Mouse (Mus musculus) midbrain, embryonic 10.5 days (tissue): ENCODE results near the gene Tceanc. TPM values are rescaled to one million over a fixed set of nuclear protein-coding genes. Genes with fewer than 3 reads are reported as not detected.
"Not testable (repeated sequence)": the region's sequence is repeated elsewhere in the genome, so short reads cannot be mapped to it uniquely, and the experiment has no call there.

ENCODE experiments used
- DNase-seq: peaks from one replicate; pipeline ENCODE4 v3.0.0-alpha.2; 2017; ENCODE audit warnings: low spot score
- H3K27ac ChIP-seq: fragments of 300-500 bp; sonication (generic); replicated peaks from 2 replicates; pipeline ENCODE4 v1.5.1; 2016; ENCODE audit warnings: mild to moderate bottlenecking
- H3K27me3 ChIP-seq: fragments of 300-500 bp; sonication (generic); 2 replicates; pipeline ENCODE4 v1.6.1; 2016; ENCODE audit warnings: low read depth, mild to moderate bottlenecking; ENCODE audit not compliant: poor library complexity, severe bottlenecking
- H3K36me3 ChIP-seq: fragments of 300-500 bp; sonication (generic); 2 replicates; pipeline ENCODE4 v1.6.1; 2016; ENCODE audit warnings: mild to moderate bottlenecking, moderate library complexity
- H3K4me1 ChIP-seq: fragments of 300-500 bp; sonication (generic); 2 replicates; pipeline ENCODE4 v1.6.1; 2016
- H3K4me3 ChIP-seq: fragments of 300-500 bp; sonication (generic); 2 replicates; pipeline ENCODE4 v1.5.1; 2016; ENCODE audit warnings: mild to moderate bottlenecking, moderate library complexity
- H3K9me3 ChIP-seq: fragments of 300-500 bp; sonication (generic); replicated peaks from 2 replicates; pipeline ENCODE4 v1.6.1; 2016; ENCODE audit warnings: mild to moderate bottlenecking
- WGBS: fragments of 180-500 bp; shearing (Covaris S2); methylation state at CpG from one replicate; pipeline ENCODE4 v1.1.7; 2016; 5-methylcytosine and 5-hydroxymethylcytosine counted together
- polyA plus RNA-seq: library from polyadenylated mRNA; unstranded; fragments of >200 nt; fragmentation: Nextera tagmentation; extraction: Ambion mirVana; gene quantifications from 2 replicates; pipeline ENCODE4 v1.2.1, GENCODE M21; 2016

The Tceanc gene
- polyA plus RNA-seq, 1 experiment from 2014 or later: 12.4 TPM

DNA sequence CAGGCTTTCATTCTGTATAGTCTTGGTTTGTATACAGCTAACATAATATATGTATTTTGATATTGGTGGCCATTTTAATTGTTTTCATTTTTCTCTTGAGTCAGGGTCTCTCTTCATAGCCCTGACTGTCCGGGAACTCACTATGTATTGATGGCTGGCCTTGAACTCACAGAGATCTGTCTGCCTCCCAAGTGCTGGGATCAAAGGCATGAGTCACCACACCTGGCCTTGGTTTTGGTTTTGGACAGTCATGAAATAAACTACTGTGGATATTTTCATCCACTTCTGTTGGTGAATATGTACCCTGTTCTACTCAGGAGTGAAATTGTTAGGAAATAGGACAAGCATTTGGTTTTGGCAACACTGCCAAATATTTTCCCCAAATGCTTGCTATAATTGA, 1.7 kb downstream of the Tceanc start:
- Histone ChIP-seq H3K36me3 (no peaks in the 10 kb centered on the region), H3K4me1 (0 out of 2 replicates have a peak, but pooled peaks cover 3% of the 10 kb centered on the region), H3K4me3 (no peak overlapping the region), H3K27me3 (peaks cover 82% of the 10 kb centered on the region), H3K9me3 (no peaks in the 10 kb centered on the region), H3K27ac (no peak overlapping the region)
- no peak for DNase-seq
- 76% methylated on average over 1 of the region's 1 CpGs for WGBS

DNA sequence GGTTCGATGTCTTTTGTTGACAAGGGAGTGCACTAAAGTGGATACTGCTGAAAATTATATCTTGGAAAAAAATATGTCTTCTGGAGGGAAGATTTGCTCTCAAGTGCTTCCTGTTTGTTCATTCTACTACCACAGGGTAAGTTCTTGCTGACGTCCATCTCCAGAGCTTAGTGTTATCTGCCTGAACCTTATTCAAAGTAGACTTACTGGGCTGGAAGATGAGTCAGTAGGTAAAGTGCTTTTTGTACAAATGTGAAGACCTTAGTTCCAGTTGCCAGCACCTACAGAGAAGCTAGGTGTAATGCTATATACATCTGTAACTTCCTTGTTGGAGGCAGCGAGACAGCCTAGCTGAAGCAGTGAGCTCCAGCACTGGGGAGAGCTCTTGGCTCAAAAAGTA, 2.4 kb downstream of the Tceanc start:
- Histone ChIP-seq H3K4me3 (no peak overlapping the region), H3K36me3 (no peaks in the 10 kb centered on the region), H3K27ac (no peak overlapping the region), H3K27me3 (peaks cover 82% of the 10 kb centered on the region), H3K9me3 (no peaks in the 10 kb centered on the region), H3K4me1 (0 out of 2 replicates have a peak, but pooled peaks cover 3% of the 10 kb centered on the region)
- WGBS: 90% methylated on average over 3 of the region's 3 CpGs
- no peak for DNase-seq

DNA sequence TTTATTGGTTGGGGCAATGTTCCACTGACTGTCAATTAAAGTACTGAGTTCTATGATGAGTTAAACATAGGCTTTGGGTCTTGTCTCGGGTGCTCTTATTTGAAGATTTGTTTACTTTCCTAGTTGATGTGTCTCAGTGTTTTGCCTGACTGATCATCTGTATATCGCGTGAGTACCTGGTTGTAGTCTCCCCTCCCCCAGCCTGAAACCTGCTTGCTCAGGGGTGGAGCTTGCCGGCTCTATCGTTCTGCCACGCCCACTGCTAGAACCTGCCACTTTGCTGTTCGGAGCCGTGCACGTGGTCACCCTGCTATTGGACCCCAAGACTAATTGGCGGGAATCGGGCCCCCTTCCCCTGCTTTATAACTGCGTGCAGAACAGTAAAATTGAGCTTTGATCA, 4.3 kb downstream of the Tceanc start:
- H3K27ac ChIP-seq, H3K36me3 ChIP-seq, H3K9me3 ChIP-seq, DNase-seq, H3K4me3 ChIP-seq, H3K4me1 ChIP-seq: not testable (repeated sequence)
- 34% methylated on average over 12 of the region's 12 CpGs for WGBS
- peaks cover 80% of the 10 kb centered on the region for H3K27me3 ChIP-seq

DNA sequence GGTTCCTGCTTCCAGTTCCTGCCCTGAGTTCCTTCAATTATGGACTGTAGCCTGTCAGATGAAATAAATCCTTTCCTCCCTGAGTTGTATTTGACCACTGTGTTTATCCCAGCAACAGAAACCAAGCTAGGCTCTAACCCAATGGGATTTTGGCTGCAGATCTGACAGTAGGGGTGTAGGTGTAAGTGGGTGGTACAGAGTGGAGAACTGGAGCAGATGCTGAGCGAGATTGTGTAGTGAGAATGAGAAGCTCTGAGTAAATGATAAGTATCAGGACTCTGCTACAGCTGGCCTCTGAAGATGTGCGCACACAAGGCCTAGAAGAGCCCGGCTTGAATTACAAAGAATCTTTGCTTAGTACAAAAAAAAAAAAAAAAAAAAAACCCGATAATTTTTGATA, 6.3 kb downstream of the Tceanc start:
- Histone ChIP-seq H3K4me1 (0 out of 2 replicates have a peak, but pooled peaks cover 8% of the 10 kb centered on the region), H3K4me3 (no peak overlapping the region), H3K27me3 (peaks cover 76% of the 10 kb centered on the region), H3K9me3 (no peaks in the 10 kb centered on the region), H3K36me3 (no peaks in the 10 kb centered on the region), H3K27ac (no peak overlapping the region)
- 93% methylated on average over 4 of the region's 4 CpGs for WGBS
- DNase-seq: no peak

DNA sequence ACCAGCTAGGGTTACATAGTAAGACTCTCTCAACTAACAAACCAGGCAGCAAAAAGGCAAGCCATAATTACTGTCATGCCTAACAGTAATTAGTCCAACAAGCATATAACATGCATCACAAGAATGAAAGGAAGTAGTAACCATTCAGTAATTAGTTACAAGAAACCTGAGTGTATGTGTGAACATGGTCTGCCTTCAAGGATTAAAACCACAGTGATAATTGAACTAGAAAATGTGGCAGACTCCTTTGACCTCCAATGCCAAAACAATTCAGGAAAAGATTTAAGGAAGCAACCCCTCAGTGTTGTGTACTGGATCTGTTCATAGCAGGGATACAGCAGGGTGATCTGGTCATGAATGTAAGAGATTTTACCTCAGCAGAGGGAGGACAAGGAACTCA, 7.3 kb downstream of the Tceanc start:
- Histone ChIP-seq H3K4me3 (no peak overlapping the region), H3K36me3 (no peaks in the 10 kb centered on the region), H3K27ac (no peak overlapping the region), H3K9me3 (no peaks in the 10 kb centered on the region), H3K27me3 (peaks cover 66% of the 10 kb centered on the region), H3K4me1 (0 out of 2 replicates have a peak, but pooled peaks cover 8% of the 10 kb centered on the region)
- DNase-seq: no peak

DNA sequence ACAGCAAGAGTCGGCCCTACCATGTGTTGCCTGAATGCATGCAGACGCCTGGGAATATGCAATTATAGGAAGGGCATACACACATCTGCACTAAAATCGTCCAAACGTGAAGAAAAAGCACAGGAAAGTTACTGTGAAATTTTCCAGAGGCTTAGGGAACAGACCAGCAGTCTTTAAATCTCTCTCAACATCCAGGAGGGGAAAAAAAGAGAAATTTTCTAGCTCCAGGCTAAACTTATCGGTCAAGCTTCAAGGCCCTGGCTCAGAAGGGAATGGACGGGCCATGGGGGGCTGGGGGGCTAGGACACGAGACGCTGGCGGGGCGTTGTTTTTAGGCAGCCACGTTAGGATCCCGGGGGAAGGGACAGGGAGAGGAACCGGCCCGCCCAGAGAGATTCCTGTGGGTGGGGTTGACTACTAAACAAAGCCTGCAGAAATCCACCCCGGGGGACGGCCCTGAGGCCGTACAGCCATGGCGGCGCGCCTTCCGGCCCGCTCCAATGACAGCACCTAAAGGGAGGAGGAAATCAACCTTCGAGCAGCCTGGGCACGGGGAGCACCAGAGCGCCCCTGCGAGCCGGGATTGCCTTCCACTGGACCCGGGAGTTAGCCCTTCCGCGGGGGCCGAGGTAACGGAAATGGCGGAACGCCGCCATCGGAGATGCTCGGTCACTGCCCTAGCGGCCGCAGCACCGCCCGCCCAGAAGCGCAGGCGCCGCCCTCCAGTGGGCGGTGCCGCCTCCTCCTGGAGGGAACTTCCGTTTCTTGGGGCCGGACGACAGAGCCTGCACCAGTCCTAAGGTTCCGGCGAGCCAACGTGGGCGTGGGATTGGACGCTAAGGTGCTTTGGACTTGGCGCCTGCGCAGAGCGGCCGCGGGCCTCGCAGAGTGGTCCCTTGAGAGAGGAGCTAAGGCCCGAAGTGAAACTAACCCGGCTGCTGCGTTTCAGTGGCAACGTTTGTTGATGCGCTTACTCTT, 8.3 kb downstream of the Tceanc start:
- Histone ChIP-seq H3K36me3 (peaks cover 3% of the 10 kb centered on the region), H3K27ac (peak overlapping the region; percentile 96), H3K4me3 (peak overlapping the region; percentile 64), H3K9me3 (no peaks in the 10 kb centered on the region), H3K4me1 (0 out of 2 replicates have a peak, but pooled peaks cover 8% of the 10 kb centered on the region), H3K27me3 (peaks cover 66% of the 10 kb centered on the region)
- WGBS: 22% methylated on average over 62 of the region's 65 CpGs
- peak; percentile 90 for DNase-seq

DNA sequence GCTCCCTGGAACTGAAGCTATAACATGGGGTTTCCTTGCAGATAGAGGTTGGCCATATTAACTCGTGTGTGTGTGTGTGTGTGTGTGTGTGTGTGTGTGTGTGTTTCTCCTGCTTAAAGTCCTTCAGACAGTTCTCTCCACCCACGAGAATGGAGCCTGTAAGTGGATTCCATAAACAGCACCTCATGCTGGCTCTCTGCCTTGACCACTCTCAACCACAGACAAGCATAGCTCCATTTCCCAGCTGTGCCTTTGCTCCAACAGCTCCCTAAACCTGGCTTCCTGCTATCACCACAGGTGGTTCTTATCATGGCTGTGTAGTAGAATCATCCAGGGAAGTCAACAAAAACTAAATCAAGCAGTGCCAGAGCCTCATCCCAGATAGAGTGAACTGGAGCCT, 13.9 kb downstream of the Tceanc start:
- Histone ChIP-seq H3K4me3 (no peak overlapping the region), H3K27me3 (peaks cover 75% of the 10 kb centered on the region), H3K4me1 (0 out of 2 replicates have a peak, but pooled peaks cover 5% of the 10 kb centered on the region), H3K36me3 (peaks cover 22% of the 10 kb centered on the region), H3K27ac (no peak overlapping the region), H3K9me3 (no peaks in the 10 kb centered on the region)
- no peak for DNase-seq
- 86% methylated on average over 2 of the region's 2 CpGs for WGBS

DNA sequence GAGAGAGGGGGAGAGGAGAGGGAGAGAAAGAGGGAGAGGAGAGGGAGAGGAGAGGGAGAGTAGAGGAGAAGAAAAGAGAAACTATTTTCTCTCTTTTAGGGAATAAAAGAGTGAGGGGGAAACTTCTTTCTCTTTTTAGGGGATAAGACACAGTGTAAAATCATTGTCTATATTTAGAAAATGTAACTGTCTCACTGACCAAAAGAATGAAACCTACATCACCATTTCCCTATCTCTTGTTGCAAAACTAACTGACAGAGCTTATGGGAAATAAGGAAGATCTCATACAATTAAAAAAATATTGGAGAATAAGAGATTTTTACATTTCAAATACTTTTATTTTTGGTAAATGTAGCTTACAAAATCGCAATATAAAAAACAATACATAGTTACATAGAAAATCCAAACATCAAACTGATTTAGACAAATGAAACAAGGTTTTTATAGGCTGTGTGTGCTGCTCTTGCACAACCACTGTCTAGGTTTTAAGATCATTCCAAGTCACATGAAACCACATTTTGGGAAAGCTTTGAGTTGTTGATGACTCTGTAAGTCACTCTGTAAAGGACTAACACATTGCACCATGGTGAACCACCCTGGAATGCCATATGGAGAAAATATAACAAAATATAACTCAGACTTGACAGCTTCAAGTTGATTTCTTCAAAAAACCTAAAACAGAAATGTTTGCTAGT, 18.7 kb downstream of the Tceanc start:
- H3K27me3 ChIP-seq: peaks cover 68% of the 10 kb centered on the region
- WGBS: 65% methylated on average over 1 of the region's 1 CpGs

DNA sequence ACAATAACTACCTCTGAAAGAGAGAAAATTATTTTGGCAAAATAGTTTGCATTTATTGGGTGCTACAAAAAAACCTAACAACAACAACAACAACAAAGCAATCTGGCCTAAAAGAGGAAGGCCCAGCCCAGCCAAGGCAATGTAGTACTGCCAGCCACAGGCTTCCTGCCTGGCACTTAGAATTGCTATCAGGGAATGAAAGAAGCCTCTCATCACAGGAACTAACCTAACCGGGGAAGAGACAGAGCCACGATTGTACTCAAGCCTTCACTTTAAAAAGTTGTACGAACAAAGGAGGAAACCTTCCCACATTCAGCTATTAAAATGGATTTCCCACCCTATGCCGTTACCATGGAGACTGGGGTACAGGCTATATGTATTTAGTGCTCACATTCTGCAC, 20.6 kb downstream of the Tceanc start:
- no peak overlapping the region for H3K27ac ChIP-seq
- peaks cover 62% of the 10 kb centered on the region for H3K27me3 ChIP-seq
- no peaks in the 10 kb centered on the region for H3K9me3 ChIP-seq
- H3K4me3 ChIP-seq: no peak overlapping the region
- H3K4me1 ChIP-seq: no peaks in the 10 kb centered on the region
- peaks cover 5% of the 10 kb centered on the region for H3K36me3 ChIP-seq
- WGBS: 74% methylated on average over 4 of the region's 4 CpGs
- DNase-seq: no peak

More for the DNA sequence above, 18.7 kb downstream of the Tceanc start:
- Histone ChIP-seq H3K9me3 (no peaks in the 10 kb centered on the region), H3K36me3 (peaks cover 15% of the 10 kb centered on the region), H3K4me3 (no peak overlapping the region), H3K4me1 (no peaks in the 10 kb centered on the region), H3K27ac (no peak overlapping the region)
- no peak for DNase-seq

DNA sequence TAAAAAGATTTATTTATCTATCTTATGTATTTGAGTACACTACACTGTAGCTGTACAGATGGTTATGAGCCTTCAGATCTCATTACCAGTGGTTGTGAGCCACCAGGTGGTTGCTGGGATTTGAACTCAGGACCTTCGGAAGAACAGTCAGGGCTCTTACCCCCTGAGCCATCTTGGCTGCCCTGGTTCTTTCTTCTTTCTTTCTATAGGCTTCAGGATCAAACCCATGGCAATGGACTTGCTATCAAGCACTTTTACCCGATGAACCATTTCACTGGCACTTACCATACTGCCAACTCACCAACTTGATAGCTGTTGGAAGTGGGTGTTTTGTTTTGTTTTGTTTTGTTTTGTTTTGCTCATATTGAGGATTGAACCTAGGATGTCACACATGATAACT, 23.3 kb downstream of the Tceanc start:
- no peak overlapping the region for H3K4me3 ChIP-seq
- H3K9me3 ChIP-seq: no peaks in the 10 kb centered on the region
- H3K27me3 ChIP-seq: peaks cover 42% of the 10 kb centered on the region
- 79% methylated on average over 2 of the region's 2 CpGs for WGBS
- no peaks in the 10 kb centered on the region for H3K4me1 ChIP-seq
- no peaks in the 10 kb centered on the region for H3K36me3 ChIP-seq
- DNase-seq: no peak
- no peak overlapping the region for H3K27ac ChIP-seq

DNA sequence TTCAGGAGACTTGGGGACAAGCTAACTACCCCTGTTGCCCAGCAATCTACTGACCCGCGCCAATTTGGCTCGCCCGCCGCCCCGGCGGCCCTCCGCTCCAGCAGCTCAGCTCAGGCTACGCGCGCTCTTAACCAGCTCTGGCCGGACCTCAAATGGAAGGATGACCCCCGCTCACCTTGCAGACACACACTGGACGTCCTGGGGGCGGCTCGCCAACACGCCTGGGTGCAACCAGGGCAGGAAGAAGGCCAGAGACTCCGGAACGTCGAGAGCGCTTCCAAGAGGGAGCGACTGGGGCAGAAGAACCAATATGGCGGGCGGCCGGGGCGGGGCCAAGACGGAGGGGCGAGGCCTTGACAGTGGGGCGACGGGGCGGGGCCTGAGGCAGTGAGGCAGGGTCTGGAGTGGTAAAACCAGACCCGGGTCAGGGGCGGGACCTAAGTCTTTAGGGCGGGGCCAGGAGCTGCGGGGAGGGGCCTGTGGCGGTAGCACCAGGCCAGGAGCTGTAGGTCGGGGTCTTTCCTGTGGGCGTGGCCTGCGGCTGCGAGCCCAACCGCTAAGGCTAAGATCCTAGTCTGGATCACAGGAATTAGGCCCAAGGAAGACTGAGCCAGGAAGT, 38.9 kb downstream of the Tceanc start, which contains the start of gene Rab9:
Gene Rab9 (minus strand): TSS at position 503 of the 619 bp plus-strand sequence.
- H3K27ac ChIP-seq: peak within 1 kb of the TSS; percentile 90
- peaks cover 7% of the 10 kb centered on the region; the same call in 1 of the 2 replicates for H3K4me1 ChIP-seq
- peak within 1 kb of the TSS; percentile 71 for H3K4me3 ChIP-seq
- no peaks in the 10 kb centered on the region for H3K9me3 ChIP-seq
- peak; percentile 92 for DNase-seq
- 14% methylated on average over 41 of the region's 41 CpGs for WGBS
- H3K36me3 ChIP-seq: peaks cover 19% of the 10 kb centered on the region
- peaks cover 63% of the 10 kb centered on the region for H3K27me3 ChIP-seq

DNA sequence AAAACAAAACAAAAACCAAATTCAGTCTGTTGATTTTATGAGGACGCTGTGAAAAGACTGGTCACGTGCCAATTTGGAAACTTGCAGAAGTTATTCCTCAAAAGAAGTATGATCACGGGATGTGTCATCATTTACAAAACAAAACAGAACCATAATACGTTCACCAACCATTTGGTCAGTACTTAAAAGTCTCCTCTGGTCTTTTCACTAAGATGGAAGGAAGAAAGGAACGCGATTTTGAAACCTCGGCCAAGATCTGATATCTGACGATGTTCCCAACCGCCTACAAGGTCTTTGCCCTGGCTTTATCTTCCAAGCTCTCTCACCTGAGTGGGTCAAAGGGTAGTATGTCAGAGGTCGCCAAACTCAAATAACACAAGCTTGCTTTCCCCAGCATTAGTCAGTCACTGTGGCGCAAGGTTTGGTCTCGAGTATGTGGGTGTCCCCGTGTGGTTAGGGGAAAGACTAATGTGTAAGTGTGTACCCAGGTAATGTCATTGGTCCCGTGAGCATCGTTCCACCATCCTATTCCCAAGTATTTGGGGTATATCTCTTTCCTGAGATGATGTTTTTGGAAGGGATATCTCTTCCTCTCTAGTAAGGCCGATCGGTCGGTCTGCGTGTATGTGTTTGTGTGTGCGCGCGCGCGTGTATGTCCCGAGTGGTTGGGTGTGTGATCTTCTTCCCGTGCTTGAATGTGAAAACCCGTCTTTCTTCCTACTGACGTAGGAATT, 39.6 kb downstream of the Tceanc start:
- no peak for DNase-seq
- WGBS: 31% methylated on average over 28 of the region's 28 CpGs

More for the DNA sequence above, 39.6 kb downstream of the Tceanc start:
- peak overlapping the region; percentile 71 for H3K4me3 ChIP-seq
- H3K27me3 ChIP-seq: peaks cover 64% of the 10 kb centered on the region
- H3K4me1 ChIP-seq: peaks cover 7% of the 10 kb centered on the region; the same call in 1 of the 2 replicates
- H3K27ac ChIP-seq: peak overlapping the region; percentile 90
- H3K9me3 ChIP-seq: no peaks in the 10 kb centered on the region
- peaks cover 19% of the 10 kb centered on the region for H3K36me3 ChIP-seq
